Mouse (Mus musculus) Patski (cell line): ENCODE measurements at regions not wholly inside any gene's neighbourhood (a gene's known extent, or its start where the extent isn't known, plus 50 kb on each side); places are given as distances from the start of the nearest gene placed in this dataset.
A peak's percentile ranks its signal among the peaks of the same experiment; 100 is the strongest.

Experiments
- ATAC-seq: fragments of 100-300 bp; one replicate; pipeline ENCODE4 v1.8.0; 2021
- CTCF ChIA-PET: fragments of 350-600 bp; sonication (Branson Sonifier 250); formaldehyde crosslinking; loops from one replicate; lab custom pipeline; 2022; ENCODE audit warnings: inconsistent platforms; lab: Charles Lee
- POLR2A ChIA-PET: fragments of 350-600 bp; sonication (Branson Sonifier 250); formaldehyde crosslinking; loops from one replicate; lab custom pipeline; 2022; ENCODE audit warnings: antibody characterized with exemption, inconsistent platforms; lab: Charles Lee
- DNase-seq: peaks from one replicate; pipeline ENCODE4 v3.0.0-alpha.2; 2011; ENCODE audit warnings: low read depth, low spot score
- H3K27me3 ChIP-seq: fragments of 371-371 bp; one replicate; pipeline ENCODE4 v1.5.1; 2021
- CTCF ChIP-seq: fragments of 100-300 bp; IDR thresholded peaks from one replicate; pipeline ENCODE4 v1.5.1; 2021
- in situ Hi-C: fragments of 300-500 bp; cut with MboI; formaldehyde crosslinking; loops from 3 replicates; pipeline ENCODE4 v1.11.1; 2018; ENCODE audit warnings: low pct_unique_long_range_greater_than_20kb, mixed read lengths

DNA sequence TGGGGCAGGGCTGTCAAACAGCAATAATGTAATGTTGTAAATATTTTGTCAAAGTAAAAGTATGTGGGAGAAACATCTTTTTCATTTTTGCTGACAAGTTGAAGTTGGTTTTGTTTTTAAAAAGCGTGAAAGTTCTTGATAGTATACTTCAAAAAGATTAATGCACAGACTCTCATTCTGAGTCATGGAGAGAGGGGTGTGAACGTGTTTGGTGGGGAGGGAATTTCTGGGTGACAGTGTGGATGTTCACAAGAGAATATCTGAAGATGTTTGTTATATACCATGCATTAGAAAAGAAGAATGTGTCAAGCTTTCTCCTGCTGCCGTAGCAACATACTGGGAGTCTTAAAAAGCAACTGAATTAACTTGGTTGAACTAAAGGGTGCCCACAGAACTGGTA is 57.0 kb downstream of the Rps29 start:
- ATAC-seq (no peak), DNase-seq (no peak)
- H3K27me3 ChIP-seq: peaks cover 3% of the 10 kb centered on the region
- in situ Hi-C loops: no loop called here
- POLR2A ChIA-PET: no interaction called here
- no peak for TF ChIP-seq CTCF
- CTCF ChIA-PET: no interaction called here

DNA sequence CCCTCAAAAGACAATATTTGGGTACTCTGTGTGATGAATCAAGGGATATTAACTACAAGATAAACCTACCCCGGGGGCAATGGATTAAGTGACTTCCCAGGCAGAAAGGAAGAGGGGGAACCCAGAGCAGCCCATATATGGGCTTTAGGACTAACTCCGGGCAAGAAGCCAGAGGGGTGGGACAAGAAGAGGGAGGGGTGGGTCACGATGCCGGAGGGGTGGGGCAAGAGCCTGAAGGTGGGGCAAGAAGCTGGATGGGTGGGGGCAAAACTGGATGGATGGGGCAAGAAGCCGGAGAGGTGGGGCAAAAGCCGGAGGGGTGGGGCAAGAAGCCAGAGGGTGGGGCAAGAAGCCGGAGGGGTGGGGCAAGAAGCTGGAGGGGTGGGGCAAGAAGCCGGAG is 64.1 kb downstream of the Rps29 start:
- H3K27me3 ChIP-seq: peaks cover 12% of the 10 kb centered on the region
- POLR2A ChIA-PET: no interaction called here
- no peak for TF ChIP-seq CTCF
- CTCF ChIA-PET: no interaction called here
- in situ Hi-C loops: no loop called here
- ATAC-seq: no peak
- DNase-seq: no peak

- TF ChIP-seq CTCF: peak; percentile 40
- no peak for DNase-seq
- in situ Hi-C loops: no loop called here
These were observed 65.8 kb downstream of the Rps29 start for GRCm38 (mm10) chr12:69093073-69093797.

GRCm38 (mm10) chr12:69087928-69088609 is 70.9 kb downstream of the Rps29 start:
- ATAC-seq (peak; percentile 26), DNase-seq (peak; percentile 13)
- CTCF ChIA-PET: no interaction called here
- TF ChIP-seq CTCF: peak; percentile 64
- in situ Hi-C loops: no loop called here
- POLR2A ChIA-PET: no interaction called here
- peaks cover 38% of the 10 kb centered on the region for H3K27me3 ChIP-seq

More at GRCm38 (mm10) chr12:69093073-69093797, 65.8 kb downstream of the Rps29 start:
- H3K27me3 ChIP-seq: peaks cover 12% of the 10 kb centered on the region
- no peak for ATAC-seq
- ChIA-PET CTCF (interaction anchor here (1.2 kb wide), 1 partner anchor 13 kb away, joined by 4 read pairs; no protein-coding TSS in a partner anchor), POLR2A (no interaction called here)

- in situ Hi-C loops: no loop called here
- DNase-seq (no peak), ATAC-seq (no peak)
- H3K27me3 ChIP-seq: peaks cover 36% of the 10 kb centered on the region
- TF ChIP-seq CTCF: no peak
- ChIA-PET CTCF (no interaction called here), POLR2A (no interaction called here)
These were observed 73.3 kb downstream of the Rps29 start for GRCm38 (mm10) chr12:69085522-69086179.

DNA sequence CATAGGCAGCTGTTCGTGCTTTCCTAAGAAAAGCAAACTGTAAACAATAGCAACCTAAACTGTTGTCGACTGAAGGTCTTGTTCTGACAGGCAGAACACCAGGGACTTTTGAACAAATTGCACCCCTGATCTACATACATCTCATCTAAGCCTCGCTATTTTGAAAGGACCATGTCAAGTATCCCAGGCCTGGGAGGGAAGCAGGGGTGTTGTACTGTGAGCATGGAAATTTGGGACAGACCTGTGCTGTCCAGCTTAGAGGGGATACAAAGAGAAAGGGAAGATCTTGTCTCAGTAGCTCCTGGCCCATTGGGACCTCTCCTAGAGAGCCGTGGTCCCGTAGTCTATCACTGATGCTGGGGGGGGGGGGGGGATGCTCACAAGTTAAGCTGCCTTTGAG is 74.3 kb downstream of the Rps29 start:
- ATAC-seq (no peak), DNase-seq (no peak)
- peaks cover 30% of the 10 kb centered on the region for H3K27me3 ChIP-seq
- in situ Hi-C loops: no loop called here
- TF ChIP-seq CTCF: no peak
- ChIA-PET CTCF (no interaction called here), POLR2A (no interaction called here)

- H3K27me3 ChIP-seq: peaks cover 19% of the 10 kb centered on the region
- TF ChIP-seq CTCF: no peak
- DNase-seq: no peak
- in situ Hi-C loops: no loop called here
- ChIA-PET CTCF (no interaction called here), POLR2A (no interaction called here)
- ATAC-seq: no peak
These were observed 76.9 kb downstream of the Rps29 start for GRCm38 (mm10) chr12:69082051-69082450.

GRCm38 (mm10) chr12:69039553-69039952 is 119.4 kb downstream of the Rps29 start:
- CTCF ChIA-PET: no interaction called here
- ATAC-seq (no peak), DNase-seq (no peak)
- H3K27me3 ChIP-seq: no peaks in the 10 kb centered on the region
- TF ChIP-seq CTCF: no peak
- in situ Hi-C loops: no loop called here
- POLR2A ChIA-PET: no interaction called here

- no peak for DNase-seq
- H3K27me3 ChIP-seq: no peaks in the 10 kb centered on the region
- no peak for ATAC-seq
- TF ChIP-seq CTCF: no peak
- in situ Hi-C loops: no loop called here
- POLR2A ChIA-PET: no interaction called here
- CTCF ChIA-PET: no interaction called here
These were observed 135.4 kb downstream of the Rps29 start for GRCm38 (mm10) chr12:69023594-69023993.

DNA sequence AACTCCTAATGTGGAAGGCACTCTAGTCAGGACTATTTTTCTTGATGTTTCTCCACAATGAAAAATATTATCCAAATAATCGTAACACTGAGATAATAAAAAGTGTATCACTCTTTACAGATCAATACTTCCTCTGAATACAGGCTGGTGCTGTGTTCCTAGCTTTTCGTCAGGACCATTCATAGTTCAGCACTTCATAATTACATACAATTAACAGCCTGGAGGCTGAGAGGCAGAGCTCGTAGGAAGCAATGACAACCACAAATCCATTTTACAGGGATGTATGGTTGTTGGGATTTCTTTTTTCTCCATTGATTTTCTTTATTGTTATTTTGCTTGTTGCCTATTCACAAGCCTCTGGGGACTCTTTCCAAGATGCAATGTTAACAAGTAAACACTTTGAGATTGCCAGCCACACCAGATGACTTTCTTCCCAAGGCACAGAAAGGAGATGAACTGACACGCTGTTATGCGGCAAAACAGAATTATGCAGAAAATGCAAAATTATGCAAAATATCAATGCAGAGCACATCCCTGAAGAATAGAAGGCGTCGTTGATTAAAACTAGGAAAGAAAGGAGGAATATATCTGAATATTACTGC is 142.2 kb downstream of the Rps29 start:
- POLR2A ChIA-PET: no interaction called here

More for the DNA sequence above, 142.2 kb downstream of the Rps29 start:
- H3K27me3 ChIP-seq: no peaks in the 10 kb centered on the region
- no peak for DNase-seq
- in situ Hi-C loops: no loop called here
- no peak for TF ChIP-seq CTCF
- CTCF ChIA-PET: no interaction called here
- no peak for ATAC-seq
